Mouse (Mus musculus): ENCODE results near the gene Ropn1l. TPM values are rescaled to one million over a fixed set of nuclear protein-coding genes. Genes with fewer than 3 reads are reported as not detected.

Ropn1l gene
- total RNA-seq, 2 experiments from 2014 or later, result not detected

Other genes starting within 250 kb of the Ropn1l start
- gene Dap, start 229.4 kb downstream of the Ropn1l start, total RNA-seq (2014; fragmentation: Nextera tagmentation), result 59.5 and 59.6 TPM in 2 replicates
- 59.5 and 64.0 TPM in 2 replicates for gene Dap, start 229.4 kb downstream of the Ropn1l start, total RNA-seq (2017)
- 1.6 TPM in 1 of 2 replicates, not detected in the other for gene Ankrd33b, start 86.0 kb downstream of the Ropn1l start, total RNA-seq (2014; fragmentation: Nextera tagmentation)
- not detected in 2 replicates for gene Ankrd33b, start 86.0 kb downstream of the Ropn1l start, total RNA-seq (2017)
- gene March6, start 77.3 kb upstream of the Ropn1l start, total RNA-seq (2014; fragmentation: Nextera tagmentation), result 57.2 and 60.8 TPM in 2 replicates
- gene March6, start 77.3 kb upstream of the Ropn1l start, total RNA-seq (2017), result 53.1 and 62.4 TPM in 2 replicates
- not detected in 2 replicates for gene Cmbl, start 111.7 kb upstream of the Ropn1l start, total RNA-seq (2014; fragmentation: Nextera tagmentation)
- not detected in 2 replicates for gene Cmbl, start 111.7 kb upstream of the Ropn1l start, total RNA-seq (2017)
- gene Cct5, start 148.1 kb upstream of the Ropn1l start, total RNA-seq (2014; fragmentation: Nextera tagmentation), result 506 and 590 TPM in 2 replicates
- gene Cct5, start 148.1 kb upstream of the Ropn1l start, total RNA-seq (2017), result 614 and 625 TPM in 2 replicates
- gene Fam173b, start 148.1 kb upstream of the Ropn1l start, total RNA-seq (2014; fragmentation: Nextera tagmentation), result 15.0 and 22.3 TPM in 2 replicates
- 5.7 and 11.0 TPM in 2 replicates for gene Fam173b, start 148.1 kb upstream of the Ropn1l start, total RNA-seq (2017)

Data from megakaryocyte-erythroid progenitor cell, adult 5-6 weeks (primary cell).